Mouse (Mus musculus) limb, embryonic 12.5 days (tissue): ENCODE measurements at regions not wholly inside any gene's neighbourhood (a gene's known extent, or its start where the extent isn't known, plus 50 kb on each side); places are given as distances from the start of the nearest gene placed in this dataset.

Source experiments
- ATAC-seq: fragments of 200-750 bp; cut with Nextera tagmentation; 2 replicates; pipeline ENCODE4 v1.8.0; 2017; ENCODE audit warnings: low read depth, moderate TSS enrichment; ENCODE audit not compliant: insufficient number of reproducible peaks, insufficient read depth, low FRiP score, low TSS enrichment
- H3K27ac ChIP-seq: fragments of 300-500 bp; sonication (generic); 2 replicates; pipeline ENCODE4 v1.5.1; 2016; ENCODE audit warnings: mild to moderate bottlenecking, moderate library complexity
- H3K27me3 ChIP-seq: fragments of 300-500 bp; sonication (generic); 2 replicates; pipeline ENCODE4 v1.6.1; 2016; ENCODE audit warnings: mild to moderate bottlenecking, moderate library complexity
- H3K36me3 ChIP-seq: fragments of 300-500 bp; sonication (generic); 2 replicates; pipeline ENCODE4 v1.6.1; 2016; ENCODE audit warnings: mild to moderate bottlenecking, moderate library complexity
- H3K4me1 ChIP-seq: fragments of 300-500 bp; sonication (generic); replicated peaks from 2 replicates; pipeline ENCODE4 v1.6.1; 2016
- H3K4me2 ChIP-seq: fragments of 300-500 bp; sonication (generic); 2 replicates; pipeline ENCODE4 v1.6.1; 2016; ENCODE audit warnings: mild to moderate bottlenecking, moderate library complexity
- H3K4me3 ChIP-seq: fragments of 300-500 bp; sonication (generic); replicated peaks from 2 replicates; pipeline ENCODE4 v1.5.1; 2016; ENCODE audit warnings: mild to moderate bottlenecking
- H3K9ac ChIP-seq: fragments of 300-500 bp; sonication (generic); replicated peaks from 2 replicates; pipeline ENCODE4 v1.6.1; 2016; ENCODE audit warnings: mild to moderate bottlenecking, moderate library complexity
- H3K9me3 ChIP-seq: fragments of 300-500 bp; sonication (generic); 2 replicates; pipeline ENCODE4 v1.6.1; 2016; ENCODE audit warnings: mild to moderate bottlenecking, moderate library complexity
- WGBS: fragments of 180-500 bp; shearing (Covaris S2); methylation state at CpG from one replicate; pipeline ENCODE4 v1.1.7; 2016; 5-methylcytosine and 5-hydroxymethylcytosine counted together

GRCm38 (mm10) chr17:63801411-63801810, 61.5 kb upstream of the Fer start:
- 90% methylated on average over 9 of the region's 9 CpGs for WGBS
- Histone ChIP-seq H3K27ac (no peak overlapping the region), H3K27me3 (no peaks in the 10 kb centered on the region), H3K4me1 (no peaks in the 10 kb centered on the region), H3K36me3 (no peaks in the 10 kb centered on the region), H3K9me3 (no peaks in the 10 kb centered on the region), H3K4me2 (no peak overlapping the region), H3K4me3 (no peak overlapping the region), H3K9ac (no peak overlapping the region)
- ATAC-seq, result no peak

DNA sequence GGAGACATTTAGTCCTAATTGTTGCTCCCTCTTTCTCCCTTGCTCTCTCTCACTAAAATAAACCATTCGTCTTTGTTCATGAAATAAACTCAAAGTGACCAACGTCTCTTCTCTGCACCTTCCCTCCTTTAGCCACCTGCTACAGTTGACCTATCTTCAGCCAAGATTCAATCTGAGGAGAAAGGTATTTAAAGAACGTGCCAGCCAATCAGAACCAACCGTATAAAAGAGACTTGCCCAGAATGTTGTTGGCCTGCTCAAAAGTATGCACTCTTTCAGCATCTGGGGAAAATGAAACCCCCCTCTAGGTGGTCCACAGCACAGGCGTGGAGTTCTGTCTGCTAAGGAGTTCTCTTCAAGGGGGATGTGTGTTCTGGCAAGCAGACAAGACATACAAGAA, 60.0 kb upstream of the Fer start:
- no peaks in the 10 kb centered on the region for H3K36me3 ChIP-seq
- WGBS, result 79% methylated on average over 5 of the region's 5 CpGs
- no peak overlapping the region for H3K4me3 ChIP-seq
- H3K9ac ChIP-seq, result no peak overlapping the region
- no peaks in the 10 kb centered on the region for H3K9me3 ChIP-seq
- no peaks in the 10 kb centered on the region for H3K4me1 ChIP-seq
- no peak for ATAC-seq
- H3K4me2 ChIP-seq, result no peak overlapping the region
- H3K27me3 ChIP-seq, result no peaks in the 10 kb centered on the region
- no peak overlapping the region for H3K27ac ChIP-seq

DNA sequence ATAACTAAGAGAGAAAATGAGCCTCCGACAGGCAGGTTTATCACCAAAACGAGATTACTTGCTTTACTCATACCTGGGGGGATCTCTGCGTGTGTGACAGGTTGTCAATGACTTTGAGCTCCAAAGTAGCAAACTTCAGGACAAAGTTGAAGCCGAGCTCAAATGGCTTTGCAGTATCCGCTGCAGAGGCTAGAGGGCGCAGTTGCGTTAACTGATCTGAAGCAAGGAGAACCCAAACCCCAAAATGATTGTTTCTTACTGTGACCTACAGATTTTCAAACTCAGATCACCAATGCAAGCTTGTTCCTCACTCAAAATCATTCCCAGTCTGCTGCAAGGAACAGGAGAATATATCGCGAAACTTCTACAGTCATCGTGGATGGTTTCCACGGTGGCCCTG, 59.3 kb upstream of the Fer start:
- H3K9me3 ChIP-seq, result no peaks in the 10 kb centered on the region
- 30% methylated on average over 11 of the region's 11 CpGs for WGBS
- H3K9ac ChIP-seq, result no peak overlapping the region
- H3K27ac ChIP-seq, result no peak overlapping the region
- H3K4me3 ChIP-seq, result no peak overlapping the region
- H3K4me2 ChIP-seq, result no peak overlapping the region
- H3K27me3 ChIP-seq, result no peaks in the 10 kb centered on the region
- H3K36me3 ChIP-seq, result no peaks in the 10 kb centered on the region
- no peaks in the 10 kb centered on the region for H3K4me1 ChIP-seq
- ATAC-seq, result no peak

DNA sequence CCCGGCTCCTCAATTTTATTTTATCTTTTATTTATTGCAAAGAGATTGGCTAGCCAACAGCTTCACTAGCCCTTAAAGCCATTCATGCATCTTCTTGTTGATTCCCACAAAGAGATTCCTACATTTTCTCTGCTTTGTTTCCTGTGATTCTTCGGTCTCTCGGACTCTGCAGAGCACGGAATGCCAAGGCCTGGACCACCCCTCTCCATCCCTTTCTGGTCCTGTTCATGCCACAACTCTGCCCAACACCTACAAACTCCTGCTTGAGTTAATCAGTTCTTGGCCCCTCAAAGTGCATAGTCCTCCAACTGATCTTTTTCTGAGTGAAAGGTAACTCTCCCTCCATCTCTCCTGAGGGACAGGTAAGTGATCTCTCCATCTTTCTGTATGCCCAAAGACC, 58.4 kb upstream of the Fer start:
- Histone ChIP-seq H3K4me2 (no peak overlapping the region), H3K9ac (no peak overlapping the region), H3K27ac (no peak overlapping the region), H3K27me3 (no peaks in the 10 kb centered on the region), H3K4me3 (no peak overlapping the region), H3K9me3 (no peaks in the 10 kb centered on the region), H3K4me1 (no peaks in the 10 kb centered on the region), H3K36me3 (no peaks in the 10 kb centered on the region)
- 96% methylated on average over 4 of the region's 4 CpGs for WGBS
- no peak for ATAC-seq

GRCm38 (mm10) chr17:63806360-63806759, 56.5 kb upstream of the Fer start:
- no peak for ATAC-seq
- Histone ChIP-seq H3K9me3 (no peaks in the 10 kb centered on the region), H3K27me3 (no peaks in the 10 kb centered on the region), H3K4me1 (no peaks in the 10 kb centered on the region), H3K4me3 (no peak overlapping the region), H3K27ac (no peak overlapping the region), H3K4me2 (no peak overlapping the region), H3K9ac (no peak overlapping the region), H3K36me3 (no peaks in the 10 kb centered on the region)
- WGBS, result 80% methylated on average over 10 of the region's 10 CpGs

DNA sequence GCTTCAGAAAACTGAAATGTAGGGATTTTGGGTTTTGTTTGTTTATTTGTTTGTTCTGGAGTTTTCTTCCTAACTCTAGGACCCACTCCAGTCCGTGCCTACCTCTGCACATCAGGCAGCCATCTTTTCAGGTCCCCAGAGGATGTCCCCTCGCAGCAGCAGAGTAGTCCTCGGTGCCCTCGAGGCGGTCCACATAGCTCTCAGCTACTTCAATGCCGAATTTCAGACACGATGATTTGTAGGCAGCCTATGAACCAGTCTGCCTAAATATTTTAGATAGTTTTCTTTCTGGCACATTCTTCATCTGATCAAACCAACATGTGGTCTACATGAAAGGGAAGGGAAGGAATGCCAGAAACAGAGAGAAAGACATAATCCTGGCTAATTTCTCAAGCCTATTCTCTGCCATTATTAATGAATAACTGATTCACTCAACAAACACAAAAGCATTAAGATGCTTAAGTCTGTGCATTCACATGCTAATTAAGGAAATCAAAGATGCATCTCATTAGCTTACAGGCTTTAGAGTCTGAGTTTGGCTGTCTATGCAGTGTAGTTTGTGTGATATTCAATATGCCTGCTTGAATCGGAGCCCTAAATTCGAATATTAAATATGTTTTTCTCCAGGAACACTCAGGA, 55.2 kb upstream of the Fer start:
- Histone ChIP-seq H3K4me1 (no peaks in the 10 kb centered on the region), H3K27ac (no peak overlapping the region)
- ATAC-seq, result no peak

GRCm38 (mm10) chr17:63808756-63809155, 54.1 kb upstream of the Fer start:
- Histone ChIP-seq H3K4me3 (no peak overlapping the region), H3K4me1 (no peaks in the 10 kb centered on the region), H3K9me3 (no peaks in the 10 kb centered on the region), H3K27me3 (no peaks in the 10 kb centered on the region), H3K36me3 (no peaks in the 10 kb centered on the region), H3K4me2 (no peak overlapping the region), H3K27ac (no peak overlapping the region), H3K9ac (no peak overlapping the region)
- 89% methylated on average over 6 of the region's 6 CpGs for WGBS
- no peak for ATAC-seq

More for the DNA sequence above, 55.2 kb upstream of the Fer start:
- WGBS, result 84% methylated on average over 9 of the region's 9 CpGs
- no peak overlapping the region for H3K4me2 ChIP-seq
- H3K36me3 ChIP-seq, result no peaks in the 10 kb centered on the region
- no peak overlapping the region for H3K4me3 ChIP-seq
- H3K9ac ChIP-seq, result no peak overlapping the region
- H3K9me3 ChIP-seq, result no peaks in the 10 kb centered on the region
- no peaks in the 10 kb centered on the region for H3K27me3 ChIP-seq

- 37% methylated on average over 9 of the region's 9 CpGs for WGBS
- Histone ChIP-seq H3K4me1 (no peaks in the 10 kb centered on the region), H3K4me3 (no peak overlapping the region), H3K9me3 (no peaks in the 10 kb centered on the region), H3K27ac (no peak overlapping the region), H3K4me2 (no peak overlapping the region), H3K27me3 (no peaks in the 10 kb centered on the region), H3K36me3 (no peaks in the 10 kb centered on the region), H3K9ac (no peak overlapping the region)
- ATAC-seq, result no peak
Measured at GRCm38 (mm10) chr17:63811246-63811785, 51.5 kb upstream of the Fer start.

- Histone ChIP-seq H3K4me1 (no peaks in the 10 kb centered on the region), H3K9me3 (no peaks in the 10 kb centered on the region), H3K9ac (no peak overlapping the region), H3K27ac (no peak overlapping the region), H3K4me3 (no peak overlapping the region), H3K4me2 (no peak overlapping the region), H3K36me3 (no peaks in the 10 kb centered on the region), H3K27me3 (no peaks in the 10 kb centered on the region)
- ATAC-seq, result no peak
- 82% methylated on average over 3 of the region's 3 CpGs for WGBS
Measured at GRCm38 (mm10) chr17:63812586-63812985, 50.3 kb upstream of the Fer start.
